ENCODE assay signal across 18 mouse cellular contexts in the genomic region with DNA sequence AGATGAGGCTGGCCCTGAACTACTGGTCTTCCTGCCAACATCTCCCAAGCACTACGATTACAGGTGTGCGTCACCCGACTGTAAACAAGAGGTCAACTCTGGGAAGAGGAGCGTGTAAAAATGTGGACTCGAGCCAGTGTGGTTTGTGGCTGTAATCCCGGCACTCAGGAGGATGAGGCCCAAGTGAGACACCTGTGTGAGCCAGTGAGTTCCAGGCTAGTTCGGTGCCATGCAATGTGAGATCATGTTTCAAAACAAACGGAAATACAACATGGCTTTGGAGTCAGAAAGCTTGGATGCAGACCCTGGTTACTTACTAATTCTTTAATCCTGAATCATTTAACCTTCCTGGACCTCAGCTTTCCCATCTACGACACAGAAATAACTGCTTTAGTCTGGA.
"Had no signal": no experiment of that assay in that cellular context is flagged by ENCODE, and none has a peak within 500 bp of the region (broad histone marks: within the 10 kb centered on the region; RNA-seq: fewer than 3 reads in every experiment).

No protein-coding gene starts in this region.

- DNase-seq: kidney, postnatal 25 days; layer of hippocampus, adult 9-11 months; liver; liver, embryonic 13.5 days; lung, embryonic 14.5 days; thymus, adult 2 months; thymus, postnatal 14 days; thymus, postnatal 4 days had no signal

- H3K27me3 ChIP-seq: limb, embryonic 13.5 days; liver, embryonic 13.5 days; midbrain, embryonic 13.5 days had no signal

- H3K9ac ChIP-seq: limb, embryonic 13.5 days; liver, embryonic 13.5 days; lung, embryonic 14.5 days; midbrain, embryonic 13.5 days had no signal

- H3K9me3 ChIP-seq: limb, embryonic 10.5 days; limb, embryonic 13.5 days; liver, embryonic 13.5 days; megakaryocyte, embryonic 14.5 days; midbrain, embryonic 10.5 days; midbrain, embryonic 13.5 days had no signal

- H3K4me2 ChIP-seq: limb, embryonic 13.5 days; liver, embryonic 13.5 days; lung, embryonic 14.5 days; midbrain, embryonic 13.5 days had no signal

- H3K36me3 ChIP-seq: limb, embryonic 13.5 days; liver, embryonic 13.5 days; midbrain, embryonic 10.5 days; midbrain, embryonic 13.5 days had no signal

- H3K27ac ChIP-seq: kidney, postnatal 0 days; layer of hippocampus, adult 2 months; limb, embryonic 10.5 days; limb, embryonic 13.5 days; liver, embryonic 13.5 days; midbrain, embryonic 10.5 days; midbrain, embryonic 13.5 days; stomach, postnatal 0 days had no signal

- H3K4me3 ChIP-seq: layer of hippocampus, adult 2 months; limb, embryonic 10.5 days; limb, embryonic 13.5 days; liver, embryonic 13.5 days; megakaryocyte, embryonic 14.5 days; midbrain, embryonic 10.5 days; midbrain, embryonic 13.5 days had no signal

- ATAC-seq: lung, postnatal 0 days; midbrain, embryonic 13.5 days; midbrain, embryonic 16.5 days had no signal
